Mouse (Mus musculus) embryo, embryonic 9.5 days (tissue): ENCODE results near the gene Eps8l1.
A peak's percentile ranks its signal among the peaks of the same experiment; 100 is the strongest.
"Not testable (repeated sequence)": the region's sequence is repeated elsewhere in the genome, so short reads cannot be mapped to it uniquely, and the experiment has no call there.

Experiments
- DNase-seq: peaks from one replicate; pipeline ENCODE4 v3.0.0-alpha.2; 2017; ENCODE audit errors: extremely low spot score

Eps8l1 gene

GRCm38 (mm10) chr7:4460576-4461434, at the start of gene Eps8l1:
Eps8l1 (plus strand) TSS chr7:4460674.
- no peak for DNase-seq

- DNase-seq = not testable (repeated sequence)
Measured at GRCm38 (mm10) chr7:4412406-4412805, 48.1 kb upstream of the Eps8l1 start.

DNA sequence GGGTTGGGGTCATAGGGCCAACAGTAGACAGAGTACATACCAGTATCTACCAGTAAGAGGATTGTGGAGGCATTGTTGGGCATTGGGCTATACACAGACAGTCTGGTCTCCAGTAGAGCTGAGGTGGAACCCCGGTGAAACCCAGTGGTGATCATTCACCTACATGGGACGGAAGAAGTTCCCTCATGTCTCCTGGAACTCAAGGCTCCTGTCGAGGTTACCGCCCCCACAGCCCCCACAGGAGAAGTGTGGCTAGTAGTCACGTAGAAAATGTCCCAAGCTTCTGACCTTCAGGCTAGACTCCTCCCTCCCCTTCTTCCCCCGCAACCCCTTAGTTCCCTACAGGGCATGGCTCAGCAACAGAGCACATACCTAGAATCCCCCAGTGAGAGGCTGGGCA, 40.8 kb upstream of the Eps8l1 start:
- DNase-seq = no peak

- DNase-seq = no peak
Measured at GRCm38 (mm10) chr7:4420230-4420629, 40.2 kb upstream of the Eps8l1 start.

GRCm38 (mm10) chr7:4427161-4427912, 33.1 kb upstream of the Eps8l1 start:
- peak; percentile 79 for DNase-seq

DNA sequence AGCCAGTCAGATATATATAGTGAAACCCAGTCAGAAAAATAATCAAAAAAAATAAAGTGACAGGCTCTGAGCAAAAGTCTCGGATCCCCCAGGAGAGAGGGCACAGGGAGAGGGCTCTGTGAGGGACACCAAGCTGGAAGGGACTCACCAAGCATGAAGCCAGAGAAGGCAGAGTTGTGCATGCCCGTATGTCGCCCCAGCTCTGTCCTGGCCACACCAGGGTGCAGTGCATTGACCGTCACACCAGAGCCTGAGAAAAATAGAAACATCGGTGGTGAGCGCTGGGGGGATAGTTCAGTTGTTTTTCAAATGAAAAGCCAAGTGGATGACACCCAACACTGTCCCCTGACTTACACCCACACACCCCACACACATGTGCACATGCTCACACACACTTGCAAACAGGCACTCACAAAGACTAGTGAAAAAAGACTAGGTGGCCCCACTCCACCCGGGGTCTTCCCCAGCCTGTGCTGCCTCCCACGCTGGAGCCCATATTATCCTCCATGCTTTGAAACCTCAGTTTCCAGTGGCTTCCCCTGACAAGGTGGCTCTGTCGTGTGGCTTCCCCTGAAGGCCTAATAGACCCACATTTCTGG, 30.1 kb upstream of the Eps8l1 start:
- DNase-seq = no peak

- peak; percentile 73 for DNase-seq
Measured at GRCm38 (mm10) chr7:4431548-4431947, 28.9 kb upstream of the Eps8l1 start.

- DNase-seq = no peak
Measured at GRCm38 (mm10) chr7:4432026-4432425, 28.4 kb upstream of the Eps8l1 start.

DNA sequence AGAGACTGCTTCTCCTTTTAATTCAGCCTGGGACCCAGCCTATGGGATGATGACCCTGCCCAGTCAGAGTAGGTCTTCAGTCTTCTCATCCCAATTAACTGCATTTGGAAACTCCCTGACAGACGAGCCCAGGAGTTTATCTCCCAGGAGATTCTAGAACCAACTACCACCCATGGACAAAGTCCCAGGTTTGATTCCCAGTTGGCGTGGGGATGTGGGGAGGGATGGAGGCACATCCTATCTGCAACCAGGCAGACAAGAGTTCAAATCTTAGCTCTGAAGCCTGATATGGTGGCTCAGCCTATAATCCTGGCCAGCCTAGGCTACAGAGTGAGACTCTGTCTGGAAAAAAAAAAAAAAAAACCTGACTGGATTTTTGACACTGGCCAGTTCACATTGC, 22.8 kb upstream of the Eps8l1 start:
- no peak for DNase-seq

- DNase-seq = no peak
Measured at GRCm38 (mm10) chr7:4440549-4440948, 19.9 kb upstream of the Eps8l1 start.

GRCm38 (mm10) chr7:4445216-4445791, 15.2 kb upstream of the Eps8l1 start, which contains the start of gene Rdh13:
Rdh13 (minus strand) TSS chr7:4445649.
- peak; percentile 91 for DNase-seq

- no peak for DNase-seq
Measured at GRCm38 (mm10) chr7:4447138-4447537, 13.3 kb upstream of the Eps8l1 start.

DNA sequence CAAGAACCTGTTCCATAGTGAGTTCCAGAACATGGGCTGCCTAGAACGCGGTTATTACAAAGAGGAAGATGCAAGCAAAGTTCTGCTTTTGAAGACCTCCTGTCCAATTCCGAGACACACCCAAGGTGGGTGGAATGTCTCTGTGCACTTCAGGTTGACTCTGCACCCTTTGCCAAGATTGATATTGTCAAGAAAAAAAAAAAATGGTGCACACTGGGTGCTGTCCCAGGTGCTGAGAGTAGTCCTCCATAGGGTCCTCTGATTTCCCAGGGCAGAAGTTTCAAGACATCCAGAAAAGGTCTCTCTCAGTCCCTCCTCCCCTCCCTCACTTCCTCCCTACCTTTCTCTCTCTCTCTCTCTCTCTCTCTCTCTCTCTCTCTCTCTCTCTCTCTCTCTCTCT, 12.0 kb upstream of the Eps8l1 start:
- DNase-seq = no peak

DNA sequence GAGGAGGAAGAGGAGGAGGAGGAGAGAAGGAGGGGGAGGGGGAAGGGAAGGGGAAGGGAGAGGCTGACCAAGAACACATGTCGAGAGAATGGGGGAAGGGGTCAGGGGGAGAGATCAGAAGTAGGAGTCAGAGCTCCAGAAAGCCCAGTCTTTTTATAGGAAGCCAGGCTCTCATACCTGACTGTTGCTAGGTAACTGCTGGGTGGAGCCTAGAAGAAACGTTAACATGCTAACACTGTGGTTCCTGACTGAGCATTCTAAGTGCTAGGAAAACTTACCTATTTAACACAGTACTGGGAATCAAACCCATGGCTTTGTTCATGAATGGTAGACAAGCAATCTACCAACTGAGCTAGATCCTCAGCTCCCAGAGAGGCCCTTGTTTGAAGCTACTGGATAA, 11.3 kb upstream of the Eps8l1 start:
- no peak for DNase-seq

DNA sequence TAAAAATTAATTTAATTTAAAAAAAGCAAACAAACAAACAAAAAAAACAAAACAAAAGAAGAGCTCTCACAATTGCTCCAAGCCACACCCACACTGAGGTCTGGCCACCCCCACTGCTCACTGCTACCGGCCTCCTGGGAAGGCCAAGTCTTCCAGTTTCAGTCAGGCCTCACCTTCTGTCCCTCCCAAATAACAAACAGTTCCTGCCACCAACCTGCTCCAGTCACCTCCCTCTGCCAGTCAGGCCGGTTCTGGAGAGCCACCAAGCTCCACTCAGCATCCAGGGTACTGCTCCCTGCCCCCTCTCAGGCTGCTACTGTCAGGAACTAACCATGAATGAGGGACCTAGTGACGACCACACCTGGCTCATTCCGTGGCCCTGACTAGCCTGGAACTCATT, 7.8 kb upstream of the Eps8l1 start:
- no peak for DNase-seq

GRCm38 (mm10) chr7:4464194-4464824, 3.8 kb downstream of the Eps8l1 start:
- DNase-seq = no peak

DNA sequence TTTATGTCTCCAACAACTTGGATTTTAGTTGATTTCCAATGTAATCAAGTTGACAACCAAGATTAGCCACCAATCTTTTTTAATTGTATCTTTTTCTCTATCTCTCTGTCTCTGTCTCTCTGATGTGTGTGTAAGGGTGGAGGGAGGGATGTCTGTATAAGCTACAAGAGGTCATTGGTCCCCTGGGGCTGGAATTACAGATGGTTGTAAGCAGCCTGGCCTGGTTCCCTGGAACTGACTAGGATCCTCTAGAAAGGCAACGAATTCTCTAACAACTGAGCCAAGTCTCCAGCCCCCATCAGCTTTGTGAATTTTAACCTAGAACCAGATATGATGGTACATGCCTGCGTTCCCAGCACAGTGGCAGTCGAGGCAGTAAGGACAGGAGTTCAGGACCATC, 7.3 kb downstream of the Eps8l1 start:
- no peak for DNase-seq

DNA sequence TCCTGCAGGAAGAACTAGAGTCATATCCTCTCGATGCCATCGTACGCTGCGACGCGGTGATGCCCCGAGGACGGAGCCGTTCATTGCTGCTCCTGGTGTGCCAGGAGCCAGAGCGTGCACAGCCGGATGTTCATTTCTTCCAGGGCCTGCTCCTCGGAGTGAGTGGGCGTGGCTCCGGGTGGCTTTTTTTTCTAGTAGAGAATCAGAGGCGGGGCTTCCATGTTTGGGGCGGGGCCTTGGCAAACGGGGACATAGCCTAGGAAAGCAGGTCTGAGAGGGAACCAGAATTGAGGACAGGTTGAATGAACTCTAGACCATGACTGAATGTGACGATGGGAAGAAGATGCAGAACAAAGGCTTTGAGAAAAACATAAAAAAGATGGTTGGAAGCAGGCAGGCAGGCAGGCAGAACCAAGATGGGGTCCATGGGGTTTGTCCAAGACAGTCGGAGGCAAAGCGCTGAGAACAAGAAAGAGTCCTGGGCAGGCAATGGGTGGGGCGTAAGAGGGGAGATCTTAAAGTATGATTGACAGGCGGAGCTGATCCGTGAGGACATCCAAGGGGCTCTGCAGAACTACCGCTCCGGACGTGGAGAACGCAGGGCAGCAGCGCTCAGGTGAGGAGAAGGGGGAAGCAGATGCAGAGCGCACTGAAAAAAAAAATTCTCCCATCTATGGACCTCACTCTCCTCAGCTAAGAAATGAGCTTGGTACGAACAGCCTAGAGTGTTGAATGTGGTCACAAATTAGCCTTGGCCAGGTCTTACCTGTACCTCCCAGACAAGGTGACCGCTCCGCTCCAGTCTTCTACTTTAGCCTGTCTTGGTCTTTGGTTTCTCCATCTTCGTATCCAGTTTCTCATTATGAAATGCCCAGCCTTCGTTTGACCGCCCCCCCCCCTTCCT, 10.1 kb downstream of the Eps8l1 start:
- DNase-seq = peak; percentile 75

DNA sequence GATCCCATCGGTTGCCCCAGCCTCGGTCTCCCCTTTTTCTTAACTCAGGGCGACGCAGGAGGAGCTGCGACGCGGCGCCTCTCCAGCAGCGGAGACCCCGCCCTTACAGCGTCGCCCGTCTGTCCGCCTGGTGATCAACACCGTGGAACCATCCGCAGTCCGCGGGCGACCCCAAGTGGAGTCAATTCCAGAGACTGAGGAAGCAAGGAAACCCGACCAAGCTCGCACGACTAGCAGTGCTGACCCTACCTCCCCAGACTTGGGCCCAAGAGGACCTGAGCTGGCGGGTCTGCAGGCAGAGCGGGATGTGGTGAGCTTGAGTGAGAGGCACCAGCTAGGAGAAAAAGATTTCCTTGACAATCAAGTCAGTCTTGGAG, 10.7 kb downstream of the Eps8l1 start:
- DNase-seq = peak; percentile 78

GRCm38 (mm10) chr7:4473940-4474339, 13.5 kb downstream of the Eps8l1 start:
- no peak for DNase-seq
